Mouse (Mus musculus) limb, embryonic 14.5 days (tissue): ENCODE data around the gene Fmo9. TPM values are rescaled to one million over a fixed set of nuclear protein-coding genes. Genes with fewer than 3 reads are reported as not detected.

ENCODE experiments used
- ATAC-seq: fragments of 200-750 bp; cut with Nextera tagmentation; 2 replicates; pipeline ENCODE4 v1.8.0; 2017; ENCODE audit warnings: low read depth, moderate number of reproducible peaks, moderate TSS enrichment; ENCODE audit not compliant: low FRiP score
- DNase-seq: peaks from one replicate; pipeline ENCODE4 v3.0.0-alpha.2; 2015; ENCODE audit warnings: low spot score
- H3K27ac ChIP-seq: fragments of 300-500 bp; sonication (generic); replicated peaks from 2 replicates; pipeline ENCODE4 v1.5.1; 2014; ENCODE audit warnings: low read depth, mild to moderate bottlenecking, low read length, moderate library complexity, mixed read lengths
- H3K27me3 ChIP-seq: fragments of 300-500 bp; sonication (generic); 2 replicates; pipeline ENCODE4 v1.6.1; 2014; ENCODE audit warnings: low read length, mixed read lengths; ENCODE audit not compliant: control insufficient read depth, insufficient read depth
- H3K36me3 ChIP-seq: fragments of 300-500 bp; sonication (generic); 2 replicates; pipeline ENCODE4 v1.6.1; 2014; ENCODE audit warnings: mild to moderate bottlenecking, low read length, moderate library complexity, mixed read lengths; ENCODE audit not compliant: control insufficient read depth, insufficient read depth
- H3K4me1 ChIP-seq: fragments of 300-500 bp; sonication (generic); 2 replicates; pipeline ENCODE4 v1.6.1; 2014; ENCODE audit warnings: antibody characterized with exemption, low read length, mixed read lengths; ENCODE audit not compliant: control insufficient read depth, insufficient read depth
- H3K4me2 ChIP-seq: fragments of 300-500 bp; sonication (generic); replicated peaks from 2 replicates; pipeline ENCODE4 v1.6.1; 2014; ENCODE audit warnings: low read depth, mild to moderate bottlenecking, low read length, moderate library complexity; ENCODE audit not compliant: severe bottlenecking
- H3K4me3 ChIP-seq: fragments of 300-500 bp; sonication (generic); replicated peaks from 2 replicates; pipeline ENCODE4 v1.5.1; 2014; ENCODE audit warnings: low read length
- H3K9ac ChIP-seq: fragments of 300-500 bp; sonication (generic); 2 replicates; pipeline ENCODE4 v1.6.1; 2014; ENCODE audit warnings: mild to moderate bottlenecking, low read depth, low read length, moderate library complexity; ENCODE audit not compliant: severe bottlenecking
- H3K9me3 ChIP-seq: fragments of 300-500 bp; sonication (generic); 2 replicates; pipeline ENCODE4 v1.6.1; 2016; ENCODE audit warnings: low read length; ENCODE audit not compliant: control insufficient read depth
- POLR2A ChIP-seq: fragments of 200-500 bp; IDR thresholded peaks from 2 replicates; pipeline ENCODE4 v1.8.0; 2012; ENCODE audit warnings: inconsistent platforms, mild to moderate bottlenecking, moderate library complexity, borderline replicate concordance; ENCODE audit not compliant: insufficient read depth, insufficient read length; ENCODE audit errors: extremely low read depth
- WGBS: fragments of 180-500 bp; shearing (Covaris S2); extraction: QIAGEN DNeasy Blood & Tissue Kit; methylation state at CpG from one replicate; pipeline ENCODE4 v1.1.7; 2014; 5-methylcytosine and 5-hydroxymethylcytosine counted together
- polyA plus RNA-seq, 2 experiments: library from polyadenylated mRNA; depleted of rRNA in 1 of 2; stranded (reverse) in 1 of 2; unstranded in 1 of 2; fragments of >200 nt; fragmentation: Nextera tagmentation in 1 of 2; extraction: Ambion mirVana in 1 of 2; gene quantifications; 2 replicates each; pipeline versions ENCODE4 v1.2.1 to v1.2.3; 2012 to 2014

Fmo9 gene
- not detected in 2 replicates for polyA plus RNA-seq (2012; rRNA removed)
- polyA plus RNA-seq (2014; fragmentation: Nextera tagmentation; extraction: Ambion mirVana): not detected in 2 replicates

- no peak within 1 kb of the TSS for H3K27ac ChIP-seq
- no peaks in the 10 kb centered on the region for H3K27me3 ChIP-seq
- H3K9ac ChIP-seq: no peak within 1 kb of the TSS
- no peak for TF ChIP-seq POLR2A
- H3K4me1 ChIP-seq: no peaks in the 10 kb centered on the region
- ATAC-seq (no peak), DNase-seq (no peak)
- no peaks in the 10 kb centered on the region for H3K9me3 ChIP-seq
- WGBS: 82% methylated on average over 1 of the region's 1 CpGs
- H3K36me3 ChIP-seq: no peaks in the 10 kb centered on the region
- H3K4me2 ChIP-seq: no peak within 1 kb of the TSS
- H3K4me3 ChIP-seq: no peak within 1 kb of the TSS
Observed at GRCm38 (mm10) chr1:166681745-166682144, at the start of gene Fmo9. Gene Fmo9, minus strand, starts transcription at chr1:166681845.

GRCm38 (mm10) chr1:166730886-166731285 is 49.2 kb upstream of the Fmo9 start:
- no peak overlapping the region for H3K9ac ChIP-seq
- no peaks in the 10 kb centered on the region for H3K27me3 ChIP-seq
- no peaks in the 10 kb centered on the region for H3K36me3 ChIP-seq
- 67% methylated on average over 4 of the region's 4 CpGs for WGBS
- DNase-seq (no peak), ATAC-seq (no peak)
- no peak overlapping the region for H3K4me3 ChIP-seq
- no peak overlapping the region for H3K27ac ChIP-seq
- no peaks in the 10 kb centered on the region for H3K4me1 ChIP-seq
- H3K4me2 ChIP-seq: no peak overlapping the region
- no peaks in the 10 kb centered on the region for H3K9me3 ChIP-seq
- no peak for TF ChIP-seq POLR2A

- Histone ChIP-seq H3K4me1 (no peaks in the 10 kb centered on the region), H3K4me2 (no peak overlapping the region), H3K27ac (no peak overlapping the region), H3K9me3 (no peaks in the 10 kb centered on the region), H3K4me3 (no peak overlapping the region), H3K9ac (no peak overlapping the region), H3K27me3 (no peaks in the 10 kb centered on the region), H3K36me3 (no peaks in the 10 kb centered on the region)
- ATAC-seq (no peak), DNase-seq (no peak)
- no peak for TF ChIP-seq POLR2A
- 69% methylated on average over 2 of the region's 2 CpGs for WGBS
Observed at GRCm38 (mm10) chr1:166730215-166730614, 48.6 kb upstream of the Fmo9 start.

GRCm38 (mm10) chr1:166710861-166711260 is 29.2 kb upstream of the Fmo9 start:
- 91% methylated on average over 7 of the region's 7 CpGs for WGBS
- Histone ChIP-seq H3K4me2 (no peak overlapping the region), H3K4me1 (no peaks in the 10 kb centered on the region), H3K9ac (no peak overlapping the region), H3K36me3 (no peaks in the 10 kb centered on the region), H3K9me3 (no peaks in the 10 kb centered on the region), H3K27ac (no peak overlapping the region), H3K4me3 (no peak overlapping the region), H3K27me3 (no peaks in the 10 kb centered on the region)
- no peak for TF ChIP-seq POLR2A
- DNase-seq (no peak), ATAC-seq (no peak)

GRCm38 (mm10) chr1:166702270-166702912 is 20.7 kb upstream of the Fmo9 start:
- Histone ChIP-seq H3K36me3 (no peaks in the 10 kb centered on the region), H3K4me1 (no peaks in the 10 kb centered on the region), H3K9me3 (no peaks in the 10 kb centered on the region), H3K27ac (no peak overlapping the region), H3K4me2 (no peak overlapping the region), H3K9ac (no peak overlapping the region), H3K4me3 (no peak overlapping the region), H3K27me3 (no peaks in the 10 kb centered on the region)
- TF ChIP-seq POLR2A: no peak
- ATAC-seq: no peak
- 74% methylated on average over 10 of the region's 10 CpGs for WGBS
- DNase-seq: no peak
